Mouse (Mus musculus) mammary gland, adult 2 months (tissue): ENCODE data around the gene Speg. TPM values are rescaled to one million over a fixed set of nuclear protein-coding genes. Genes with fewer than 3 reads are reported as not detected.

Source experiments
- polyA plus RNA-seq: library from polyadenylated mRNA; depleted of rRNA; stranded (reverse); fragments of >200 nt; gene quantifications from 2 replicates; pipeline ENCODE4 v1.2.3, GENCODE M21; 2012; ENCODE audit warnings: low replicate concordance; rRNA removed

Speg gene
- polyA plus RNA-seq: 28.4 and 38.3 TPM in 2 replicates

DNA sequence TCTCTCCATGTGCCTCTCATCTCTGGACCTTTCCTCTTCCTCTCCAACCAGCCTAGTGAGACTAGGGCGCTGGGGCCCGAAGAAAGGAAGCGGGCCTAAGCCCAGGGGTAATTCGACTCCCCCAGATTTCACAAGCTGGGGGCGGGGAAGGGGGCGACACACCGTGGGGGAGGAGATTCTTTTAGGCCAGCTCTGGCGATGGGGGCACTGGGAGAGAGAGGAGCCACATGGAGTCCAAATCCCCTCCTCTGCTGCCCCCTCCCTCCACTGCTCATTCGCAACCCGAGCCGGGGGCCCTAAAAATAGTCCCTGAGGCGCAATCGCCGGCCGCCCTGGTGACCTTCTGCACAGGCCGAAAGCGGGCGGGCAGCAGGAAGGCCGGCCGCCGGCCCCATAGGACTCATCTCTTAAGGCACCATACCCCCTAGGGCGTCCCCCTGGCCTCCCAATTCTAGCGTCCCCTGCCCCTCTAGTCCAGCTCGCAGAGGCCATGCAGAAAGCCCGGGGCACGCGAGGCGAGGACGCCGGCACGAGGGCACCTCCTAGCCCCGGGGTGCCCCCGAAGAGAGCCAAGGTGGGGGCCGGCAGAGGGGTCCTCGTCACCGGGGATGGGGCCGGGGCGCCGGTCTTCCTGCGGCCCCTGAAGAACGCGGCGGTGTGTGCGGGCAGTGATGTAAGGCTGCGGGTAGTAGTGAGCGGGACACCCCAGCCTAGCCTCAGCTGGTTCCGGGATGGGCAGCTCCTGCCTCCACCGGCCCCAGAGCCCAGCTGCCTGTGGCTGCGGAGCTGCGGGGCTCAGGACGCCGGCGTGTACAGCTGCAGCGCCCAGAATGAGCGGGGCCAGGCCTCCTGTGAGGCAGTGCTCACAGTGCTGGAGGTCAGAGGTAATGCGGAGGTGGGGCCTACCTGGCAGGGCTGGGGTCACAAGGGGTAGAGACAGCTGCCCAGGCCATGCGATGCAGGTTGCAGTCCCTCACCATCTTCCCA lies at the start of gene Speg:
TSS of gene Speg (plus strand) at position 348 of the 987 bp plus-strand sequence.

DNA sequence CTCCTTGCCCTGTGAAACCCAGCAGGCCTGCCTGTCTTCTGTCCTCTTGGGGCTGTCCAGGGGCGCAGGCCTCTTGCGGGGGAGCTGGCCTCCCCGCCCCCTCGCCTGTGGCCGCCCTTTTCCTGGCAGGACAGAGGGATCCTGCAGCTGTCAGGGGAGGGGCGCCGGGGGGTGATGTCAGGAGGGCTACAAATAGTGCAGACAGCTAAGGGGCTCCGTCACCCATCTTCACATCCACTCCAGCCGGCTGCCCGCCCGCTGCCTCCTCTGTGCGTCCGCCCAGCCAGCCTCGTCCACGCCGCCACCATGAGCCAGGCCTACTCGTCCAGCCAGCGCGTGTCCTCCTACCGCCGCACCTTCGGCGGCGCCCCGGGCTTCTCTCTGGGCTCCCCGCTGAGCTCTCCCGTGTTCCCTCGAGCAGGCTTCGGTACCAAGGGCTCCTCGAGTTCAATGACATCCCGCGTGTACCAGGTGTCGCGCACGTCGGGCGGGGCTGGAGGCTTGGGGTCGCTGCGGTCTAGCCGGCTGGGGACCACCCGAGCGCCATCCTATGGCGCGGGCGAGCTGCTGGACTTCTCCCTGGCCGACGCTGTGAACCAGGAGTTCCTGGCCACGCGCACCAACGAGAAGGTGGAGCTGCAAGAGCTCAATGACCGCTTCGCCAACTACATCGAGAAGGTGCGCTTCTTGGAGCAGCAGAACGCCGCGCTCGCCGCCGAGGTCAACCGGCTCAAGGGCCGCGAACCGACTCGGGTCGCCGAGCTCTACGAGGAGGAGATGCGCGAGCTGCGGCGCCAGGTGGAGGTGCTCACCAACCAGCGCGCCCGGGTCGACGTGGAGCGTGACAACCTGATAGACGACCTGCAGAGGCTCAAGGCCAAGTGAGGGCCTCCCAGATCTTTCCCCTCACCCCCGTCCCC lies 14.7 kb upstream of the Speg start, which contains the start of gene Des:
TSS of gene Des (plus strand) at position 218 of the 920 bp plus-strand sequence.

GRCm38 (mm10) chr1:75435475-75436328 lies 60.6 kb downstream of the Speg start, which contains the start of gene Gmppa:
Gene Gmppa, plus strand, starts transcription at chr1:75435930.

DNA sequence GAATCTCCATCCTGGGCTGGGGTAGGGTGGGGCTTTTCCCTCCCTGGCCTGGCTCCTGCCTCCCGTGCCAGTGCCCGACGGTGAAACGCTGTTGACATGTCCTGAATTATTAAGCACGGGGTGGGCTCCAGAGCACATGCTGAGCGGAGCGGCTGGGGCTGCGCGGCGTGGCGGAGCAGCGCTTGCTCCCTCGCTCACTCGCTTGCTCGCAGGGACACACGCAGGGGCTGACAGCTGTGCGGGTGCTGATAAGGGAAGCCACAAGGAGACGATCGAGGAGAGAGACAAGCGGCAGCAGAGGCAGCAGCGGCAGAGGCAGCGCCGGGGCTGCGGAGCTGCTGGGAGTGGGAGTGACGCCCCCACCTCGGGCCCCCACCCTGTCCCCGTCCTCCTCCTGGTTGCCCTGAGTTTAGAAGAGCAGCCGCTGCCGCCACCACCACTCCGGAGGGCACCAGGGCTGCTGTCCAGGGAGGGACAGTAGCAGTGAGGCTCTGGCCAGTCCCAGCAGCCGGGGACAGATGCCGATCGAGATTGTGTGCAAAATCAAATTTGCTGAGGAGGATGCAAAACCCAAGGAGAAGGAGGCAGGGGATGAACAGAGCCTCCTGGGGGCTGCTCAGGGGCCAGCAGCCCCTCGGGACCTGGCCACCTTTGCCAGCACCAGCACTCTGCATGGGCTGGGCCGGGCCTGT lies 75.4 kb downstream of the Speg start, which contains the start of gene Asic4:
TSS of gene Asic4 (plus strand) at position 123 of the 692 bp plus-strand sequence.

GRCm38 (mm10) chr1:75478916-75479634 lies 104.0 kb downstream of the Speg start, which contains the start of the genes Chpf and Tmem198:
Gene Chpf, minus strand, starts transcription at chr1:75479307.
Gene Tmem198, plus strand, starts transcription at chr1:75479532.

Other genes starting within 250 kb of the Speg start
- 0.76 and 0.80 TPM in 2 replicates for gene Slc23a3, start 241.4 kb upstream of the Speg start, polyA plus RNA-seq
- gene Cnppd1, start 232.6 kb upstream of the Speg start, polyA plus RNA-seq: 66.5 and 70.1 TPM in 2 replicates
- 139 and 161 TPM in 2 replicates for gene Retreg2, start 232.5 kb upstream of the Speg start, polyA plus RNA-seq
- gene Zfand2b, start 206.7 kb upstream of the Speg start, polyA plus RNA-seq: 73.7 and 75.2 TPM in 2 replicates
- gene Abcb6, start 194.9 kb upstream of the Speg start, polyA plus RNA-seq: 19.2 and 31.3 TPM in 2 replicates
- gene Ankzf1, start 183.1 kb upstream of the Speg start, polyA plus RNA-seq: 13.9 and 17.8 TPM in 2 replicates
- gene Atg9a, start 183.1 kb upstream of the Speg start, polyA plus RNA-seq: 70.2 and 110 TPM in 2 replicates
- gene Glb1l, start 164.5 kb upstream of the Speg start, polyA plus RNA-seq: 9.4 and 18.5 TPM in 2 replicates
- 187 and 188 TPM in 2 replicates for gene Stk16, start 164.5 kb upstream of the Speg start, polyA plus RNA-seq
- gene Tuba4a, start 155.4 kb upstream of the Speg start, polyA plus RNA-seq: 75.9 and 184 TPM in 2 replicates
- not detected in 2 replicates for gene A630095N17Rik, start 143.2 kb upstream of the Speg start, polyA plus RNA-seq
- gene Dnajb2, start 138.9 kb upstream of the Speg start, polyA plus RNA-seq: 50.7 and 52.0 TPM in 2 replicates
- gene Ptprn, start 110.8 kb upstream of the Speg start, polyA plus RNA-seq: 0.11 and 0.19 TPM in 2 replicates
- gene Resp18, start 96.9 kb upstream of the Speg start, polyA plus RNA-seq: not detected in 2 replicates
- 167 and 178 TPM in 2 replicates for gene Dnpep, start 57.3 kb upstream of the Speg start, polyA plus RNA-seq
- 24.9 and 299 TPM in 2 replicates for gene Des, start 15.0 kb upstream of the Speg start, polyA plus RNA-seq
- 137 and 159 TPM in 2 replicates for gene Gmppa, start 60.6 kb downstream of the Speg start, polyA plus RNA-seq
- gene Asic4, start 75.1 kb downstream of the Speg start, polyA plus RNA-seq: 0.08 TPM in 1 of 2 replicates, not detected in the other
- 66.9 and 145 TPM in 2 replicates for gene Chpf, start 104.0 kb downstream of the Speg start, polyA plus RNA-seq
- gene Tmem198, start 104.2 kb downstream of the Speg start, polyA plus RNA-seq: 2.6 and 4.9 TPM in 2 replicates
- 26.9 and 31.8 TPM in 2 replicates for gene Obsl1, start 131.2 kb downstream of the Speg start, polyA plus RNA-seq
- gene Inha, start 131.8 kb downstream of the Speg start, polyA plus RNA-seq: 10.1 and 17.2 TPM in 2 replicates
- gene Stk11ip, start 146.2 kb downstream of the Speg start, polyA plus RNA-seq: 38.0 and 64.2 TPM in 2 replicates
- 22.8 and 23.7 TPM in 2 replicates for gene Slc4a3, start 171.0 kb downstream of the Speg start, polyA plus RNA-seq